Mouse (Mus musculus): ENCODE data around the gene Ap1g2.
A peak's percentile ranks its signal among the peaks of the same experiment; 100 is the strongest.

The Ap1g2 gene

DNA sequence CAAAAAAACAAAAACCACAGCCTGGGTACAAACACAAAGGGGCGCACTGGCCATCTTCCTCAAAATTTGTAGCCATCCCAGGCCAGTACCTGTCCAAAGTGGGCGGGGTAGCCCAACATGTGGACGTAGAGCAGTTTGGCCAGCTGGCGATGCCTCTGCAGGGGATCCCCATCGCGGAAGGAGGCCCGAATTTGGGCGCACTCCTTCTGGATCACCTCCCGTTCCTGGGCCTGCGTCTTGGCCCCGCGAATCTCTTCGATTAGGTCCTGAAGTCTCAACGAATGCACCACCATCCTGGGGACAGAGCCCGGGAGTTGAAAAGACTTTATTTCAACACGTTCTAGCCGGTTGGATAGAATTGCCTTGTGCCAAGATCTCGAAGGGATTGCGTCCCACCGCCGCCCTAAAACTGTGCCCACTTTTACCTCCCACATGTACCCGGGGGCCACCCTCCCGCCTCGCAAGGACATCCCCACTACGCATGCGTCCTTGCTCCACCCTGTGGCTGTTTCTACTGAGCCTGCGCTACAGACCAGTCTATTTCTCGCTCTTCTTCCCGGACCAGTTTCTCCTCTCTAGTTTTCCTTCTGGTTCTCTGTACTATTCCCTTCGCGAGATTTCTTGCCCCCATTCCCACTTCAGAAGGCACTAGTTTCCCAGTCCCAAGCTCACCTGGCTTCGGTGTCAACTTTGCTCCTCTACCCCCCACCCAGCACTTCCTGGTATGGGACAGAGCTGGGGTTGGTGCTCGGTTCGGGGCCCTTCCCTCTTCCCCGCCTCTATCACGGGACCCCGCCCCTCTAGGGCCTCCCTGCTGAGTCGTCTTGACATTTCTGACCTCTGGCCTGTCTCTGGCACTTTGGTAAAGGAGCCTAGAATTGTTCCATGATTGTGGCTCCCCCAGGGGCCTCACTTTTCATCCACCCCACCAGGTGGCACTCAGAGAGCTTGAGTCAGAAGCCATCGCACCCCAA, at the start of gene Ap1g2:
TSS of gene Ap1g2 (minus strand) at position 758 of the 974 bp plus-strand sequence.
- DNase-seq = peak; percentile 86

DNA sequence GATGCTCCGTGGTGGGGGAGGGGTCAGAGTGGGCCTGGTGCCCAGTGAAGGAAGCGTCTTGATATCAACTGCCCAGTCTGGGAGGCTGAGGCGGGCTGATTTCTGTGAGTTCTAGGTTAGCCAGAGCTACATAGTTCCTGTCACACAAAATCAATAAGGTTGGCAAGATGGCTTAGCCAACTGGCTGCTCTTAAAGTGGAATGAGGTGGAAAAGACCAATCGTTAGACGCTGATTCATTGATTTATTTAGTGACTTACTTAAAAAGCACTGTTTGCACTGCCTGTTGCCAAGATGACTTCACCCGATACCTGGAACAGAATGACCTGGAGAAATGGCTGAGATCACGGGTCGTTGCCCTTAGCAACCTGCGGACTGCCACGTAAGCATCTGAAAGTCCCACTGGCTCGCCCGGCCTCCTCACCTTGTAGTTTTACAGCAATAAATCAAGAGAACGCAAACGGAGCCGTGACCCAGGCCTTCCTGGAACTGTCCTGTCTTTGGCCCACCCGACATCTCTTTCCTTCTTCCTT, 46.6 kb upstream of the Ap1g2 start:
- no peak for DNase-seq

DNA sequence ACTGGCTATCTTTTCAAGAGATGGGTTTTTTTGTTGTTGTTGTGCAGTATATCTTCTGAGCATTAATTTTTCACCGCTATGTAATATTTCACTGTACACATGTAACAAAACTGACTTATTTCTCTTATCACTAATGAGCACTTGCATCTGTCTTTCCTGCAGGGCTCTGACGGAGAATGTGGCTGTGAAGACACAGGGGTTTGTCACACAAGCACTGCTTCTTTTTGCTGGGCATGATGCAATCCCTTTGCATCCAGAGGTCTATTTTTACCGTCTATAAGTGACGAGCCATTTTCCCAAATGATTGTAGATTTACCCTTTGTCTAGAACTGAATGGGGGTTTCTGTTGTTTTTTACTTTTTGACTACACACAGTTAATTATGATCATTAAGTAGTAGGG, 45.8 kb upstream of the Ap1g2 start:
- no peak for DNase-seq

DNA sequence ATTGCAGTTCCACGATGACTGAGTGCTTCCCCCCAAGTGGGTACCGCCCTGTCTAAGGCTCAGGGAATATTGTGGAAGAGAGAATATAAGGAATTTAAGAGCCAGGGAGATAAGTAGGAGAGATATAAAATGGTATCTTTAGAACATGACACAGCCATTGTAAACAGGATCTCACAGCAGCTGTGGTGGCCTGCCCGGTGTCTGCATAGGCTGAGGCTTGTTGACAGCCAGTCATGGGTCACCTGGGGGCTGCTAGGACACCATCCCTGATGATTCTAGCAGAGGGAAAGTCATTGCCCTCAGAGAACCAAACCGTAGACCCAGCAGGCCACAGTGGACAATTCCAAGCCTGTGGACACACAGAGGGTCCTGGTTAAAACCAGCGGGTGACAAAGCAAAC, 44.6 kb upstream of the Ap1g2 start:
- DNase-seq = no peak

DNA sequence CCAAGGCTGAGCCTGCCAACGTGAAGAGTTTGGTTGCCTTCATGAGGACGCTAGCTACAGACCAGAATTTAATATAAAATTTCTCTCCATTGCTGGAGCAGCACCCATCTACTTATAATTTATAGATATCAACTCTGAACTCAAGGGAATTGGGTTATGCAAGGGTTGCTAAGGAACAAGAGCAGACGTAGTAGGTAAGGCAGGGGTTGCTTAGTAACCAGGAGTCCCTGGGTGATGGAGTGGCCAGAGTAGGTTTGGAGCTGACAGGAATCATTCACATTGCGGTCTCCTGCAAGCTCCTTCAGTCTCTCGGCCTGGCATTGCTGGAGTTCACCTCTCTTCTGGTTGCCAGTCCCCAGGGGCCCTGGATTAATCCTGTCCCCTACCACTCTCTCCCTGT, 42.6 kb upstream of the Ap1g2 start:
- DNase-seq = no peak

DNA sequence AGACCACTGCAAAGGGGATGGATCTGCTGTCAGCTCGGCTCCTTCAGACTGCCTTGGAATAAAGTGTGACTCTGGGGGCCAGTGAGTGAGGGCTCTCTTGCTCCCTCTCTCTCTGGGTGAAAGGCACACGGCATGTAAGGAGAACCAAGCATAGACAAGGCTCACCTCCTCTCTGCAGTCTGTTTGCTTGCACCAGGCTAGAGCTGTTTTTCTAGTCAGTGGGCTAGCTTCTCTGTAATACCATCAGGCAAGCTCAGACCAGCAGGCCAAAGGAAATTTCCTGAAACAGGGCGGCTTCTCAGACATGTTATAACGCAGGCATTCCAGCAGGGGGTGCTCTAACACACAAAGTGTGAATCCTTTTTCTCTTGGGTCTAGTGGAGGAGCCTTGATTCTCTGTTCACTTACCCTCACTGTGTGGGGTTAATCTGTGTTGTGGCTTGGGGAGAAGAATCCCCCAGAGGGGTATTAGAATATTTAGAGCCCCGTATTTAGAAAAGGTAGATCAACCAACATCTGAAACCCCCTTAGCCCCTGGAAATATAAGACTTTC, 42.0 kb upstream of the Ap1g2 start:
- peak; percentile 70 for DNase-seq

DNA sequence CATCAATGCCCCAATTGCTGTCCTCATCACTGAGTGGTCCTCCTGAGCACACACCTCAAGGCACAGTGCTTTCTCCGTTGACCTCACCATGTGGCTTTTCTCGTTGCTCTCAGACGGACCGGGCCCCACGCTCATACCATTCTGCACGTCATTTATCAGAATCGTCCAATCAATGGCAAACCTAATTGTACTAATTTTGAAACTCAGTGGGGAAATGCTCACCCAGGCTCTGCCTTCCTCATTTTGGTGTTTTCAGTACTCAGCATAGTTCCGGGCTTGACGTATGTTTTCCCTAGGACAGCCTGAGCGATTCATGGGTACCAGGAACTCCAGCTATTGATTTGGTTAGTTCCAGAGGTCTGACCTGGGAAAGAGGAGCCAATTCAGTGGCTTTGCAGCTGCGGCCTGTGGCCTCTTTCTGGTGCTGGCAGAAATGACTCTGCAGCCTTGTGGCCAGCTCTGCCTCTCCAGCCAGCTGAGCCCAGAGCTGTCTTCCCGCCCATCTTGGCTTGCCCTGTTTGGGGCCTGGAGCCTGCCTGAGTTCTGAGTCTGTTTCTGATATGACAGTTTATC, 40.5 kb upstream of the Ap1g2 start:
- peak; percentile 5 for DNase-seq

DNA sequence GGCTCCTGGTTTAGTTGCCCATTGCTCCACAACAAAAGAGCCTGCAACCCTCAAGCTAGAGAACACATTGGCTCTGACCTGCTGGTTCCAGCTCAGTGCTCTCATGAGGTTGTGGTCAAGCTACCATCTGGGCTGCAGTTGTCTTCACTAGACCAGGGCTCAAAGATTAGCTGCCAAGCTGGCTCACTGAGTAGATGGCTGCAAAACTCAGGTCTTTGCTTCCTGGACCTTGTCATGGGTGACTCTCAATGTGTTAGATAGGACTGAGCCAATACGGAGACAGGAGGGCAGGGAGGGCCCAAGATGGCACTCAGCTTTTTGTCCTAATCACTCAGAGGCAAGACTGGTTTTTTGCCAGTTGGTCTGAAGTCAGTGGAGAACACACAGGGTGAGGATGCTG, 39.9 kb upstream of the Ap1g2 start:
- no peak for DNase-seq

DNA sequence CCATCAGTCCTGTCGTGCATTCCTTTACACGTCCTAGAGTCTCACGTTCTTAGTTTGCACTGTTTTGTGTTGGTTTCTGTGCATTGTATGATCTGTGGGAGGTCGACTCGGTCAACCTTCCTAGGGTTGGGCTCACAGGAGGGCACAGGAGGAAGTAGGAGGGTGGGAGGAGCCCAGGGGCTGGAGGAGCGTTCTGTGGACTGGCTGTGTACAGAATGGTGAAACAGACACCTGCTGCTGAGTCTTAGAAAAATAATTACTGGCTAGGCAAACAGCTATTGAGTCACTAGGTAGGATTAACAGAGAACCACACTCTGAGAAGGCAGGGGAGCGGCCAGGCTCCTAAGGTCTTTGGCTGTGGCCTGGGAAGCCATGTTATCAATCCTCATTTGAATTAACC, 32.9 kb upstream of the Ap1g2 start:
- no peak for DNase-seq

DNA sequence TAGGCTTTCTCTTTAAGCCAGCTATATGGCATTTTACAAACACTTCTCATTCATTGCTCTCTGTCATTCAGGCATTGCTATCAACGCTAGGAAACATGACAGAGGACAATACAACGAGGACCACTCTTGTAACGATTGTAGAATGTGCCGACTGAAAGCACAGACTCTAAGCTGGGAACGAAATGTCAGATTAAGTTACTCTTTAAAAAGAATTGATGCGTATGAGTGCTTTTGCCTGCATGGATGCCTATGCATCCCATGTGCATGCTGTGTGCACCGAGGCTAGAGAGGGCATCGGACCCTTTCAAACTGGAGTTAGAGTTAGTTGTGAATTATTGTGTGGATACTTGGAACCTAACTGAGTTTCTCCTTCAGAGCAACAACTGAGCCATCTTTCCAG, 29.3 kb upstream of the Ap1g2 start:
- no peak for DNase-seq

DNA sequence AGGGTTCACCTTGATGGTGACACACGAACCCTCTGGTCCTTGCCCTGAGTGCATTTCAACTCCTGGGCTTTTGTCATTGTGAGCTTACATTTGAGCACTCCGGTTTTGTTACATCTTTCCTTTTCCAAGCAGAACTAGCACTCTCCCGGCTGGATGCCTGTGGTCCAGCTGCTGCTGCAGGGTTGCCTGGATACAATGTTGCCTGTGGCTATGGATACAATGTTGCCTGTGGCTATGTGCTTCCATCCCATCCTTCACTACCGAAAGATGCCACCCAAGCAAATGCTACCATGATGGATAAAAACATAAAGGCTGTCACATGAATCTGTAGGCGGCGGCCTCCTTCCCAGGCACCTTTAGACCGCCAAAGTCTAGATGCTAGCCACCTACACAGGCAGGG, 20.1 kb upstream of the Ap1g2 start:
- DNase-seq = no peak

DNA sequence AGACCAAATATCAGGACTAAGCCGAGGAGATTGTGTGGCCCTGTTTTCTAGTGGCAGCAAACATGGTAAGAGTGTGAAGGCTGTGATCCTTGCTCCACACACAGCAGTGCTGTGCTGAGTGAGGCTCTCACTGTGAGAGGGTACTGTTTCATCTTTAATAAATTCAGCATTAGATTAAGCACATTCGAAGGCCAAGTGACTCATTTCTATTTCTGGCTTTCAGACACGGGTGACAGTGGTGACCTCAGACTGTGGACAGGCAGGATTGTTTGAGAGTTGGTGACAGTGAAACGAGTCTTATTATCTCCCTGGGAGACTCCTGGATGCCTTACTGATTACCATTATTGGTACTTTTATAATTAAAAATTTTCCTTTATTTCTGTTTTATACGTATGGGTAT, 19.3 kb upstream of the Ap1g2 start:
- no peak for DNase-seq

DNA sequence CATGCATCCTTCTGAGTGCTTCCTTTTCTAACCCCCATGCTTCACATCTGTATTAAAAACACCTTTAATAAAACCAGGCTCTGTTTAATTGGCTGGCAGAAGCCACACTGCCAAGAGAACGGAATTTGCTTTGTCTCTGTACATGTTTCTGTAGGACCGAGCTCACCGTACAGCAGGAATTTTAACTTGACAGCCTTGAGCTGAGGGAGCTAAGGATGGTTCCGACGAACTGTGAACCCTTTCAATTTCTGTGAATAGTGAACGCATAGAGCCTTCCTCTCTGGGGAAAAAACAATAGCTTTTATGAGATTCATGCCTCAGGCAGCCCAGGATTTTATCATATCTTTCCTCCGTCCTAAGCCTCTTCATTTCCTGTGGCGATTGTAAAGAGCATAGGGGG, 16.0 kb upstream of the Ap1g2 start:
- DNase-seq = no peak

DNA sequence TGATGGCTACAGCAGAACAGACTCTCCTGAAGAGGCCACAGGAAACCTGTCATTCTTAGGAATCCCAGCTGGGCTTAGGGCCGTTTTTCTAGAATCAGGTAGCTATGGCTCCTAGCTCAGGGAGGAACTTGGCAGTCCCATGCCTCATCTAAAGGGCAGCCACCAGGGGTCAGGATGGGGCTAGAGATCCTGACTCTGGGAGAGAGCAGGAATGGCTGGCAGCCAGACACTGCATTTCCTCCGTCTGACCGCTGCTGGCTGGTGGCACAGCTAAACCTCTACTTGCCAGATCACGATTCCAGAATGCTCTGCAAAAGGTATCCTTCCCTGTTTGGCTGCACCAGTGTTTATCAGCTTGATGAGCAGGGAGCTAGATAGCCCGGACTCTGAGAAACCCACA, 15.6 kb upstream of the Ap1g2 start:
- peak; percentile 85 for DNase-seq

DNA sequence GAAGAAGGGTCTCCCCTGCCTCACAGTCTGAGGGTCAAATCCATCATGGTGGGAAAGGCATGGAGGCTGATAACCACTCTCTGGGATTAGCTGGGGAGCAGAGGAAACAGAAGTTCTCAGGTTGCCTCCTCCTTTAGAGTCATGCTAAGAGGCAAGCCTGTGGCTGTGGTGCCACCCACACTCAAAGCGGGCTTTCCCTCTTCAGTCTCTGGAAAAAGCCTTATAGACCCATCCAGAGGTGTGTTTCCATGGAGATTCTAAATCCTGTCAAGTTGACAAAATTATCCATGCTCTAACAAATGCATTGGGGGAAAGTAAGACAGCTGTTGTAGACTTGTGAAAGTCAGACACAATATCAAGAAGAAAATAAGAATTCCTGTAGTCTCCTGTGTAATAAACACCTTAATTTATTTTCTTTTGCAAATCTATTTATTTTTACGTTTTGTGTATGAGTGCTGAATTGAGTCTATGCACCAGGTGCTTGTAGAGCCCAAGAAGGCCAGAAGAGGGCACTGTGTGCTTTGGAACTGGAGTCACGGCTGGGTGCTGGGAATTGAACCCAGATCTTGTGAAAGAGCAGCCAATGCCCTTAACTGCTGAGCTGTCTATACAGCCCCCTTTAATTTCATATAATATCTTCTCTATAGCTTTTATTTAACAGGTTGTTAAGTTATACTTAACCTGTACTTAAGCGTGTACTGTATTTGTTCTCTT, 13.2 kb upstream of the Ap1g2 start:
- no peak for DNase-seq

DNA sequence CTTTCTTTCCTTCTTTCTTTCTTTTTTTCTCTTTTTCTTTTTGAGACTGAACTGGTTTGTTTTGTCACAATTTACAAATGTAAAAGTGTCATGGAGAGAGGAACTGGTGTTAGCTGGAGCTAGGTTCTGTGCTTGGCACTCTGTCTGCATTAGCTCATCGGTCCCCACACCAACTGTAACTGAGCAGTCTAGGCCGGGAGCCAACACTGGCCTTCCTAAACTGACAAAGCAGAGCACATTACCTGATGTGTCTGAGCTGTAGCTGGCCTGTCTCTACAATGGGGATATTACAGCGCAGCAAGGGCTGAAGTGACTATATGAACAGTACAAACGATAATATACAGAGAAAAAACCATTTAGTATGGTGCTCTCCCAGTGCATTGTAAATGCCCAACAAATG, 12.5 kb upstream of the Ap1g2 start:
- no peak for DNase-seq

DNA sequence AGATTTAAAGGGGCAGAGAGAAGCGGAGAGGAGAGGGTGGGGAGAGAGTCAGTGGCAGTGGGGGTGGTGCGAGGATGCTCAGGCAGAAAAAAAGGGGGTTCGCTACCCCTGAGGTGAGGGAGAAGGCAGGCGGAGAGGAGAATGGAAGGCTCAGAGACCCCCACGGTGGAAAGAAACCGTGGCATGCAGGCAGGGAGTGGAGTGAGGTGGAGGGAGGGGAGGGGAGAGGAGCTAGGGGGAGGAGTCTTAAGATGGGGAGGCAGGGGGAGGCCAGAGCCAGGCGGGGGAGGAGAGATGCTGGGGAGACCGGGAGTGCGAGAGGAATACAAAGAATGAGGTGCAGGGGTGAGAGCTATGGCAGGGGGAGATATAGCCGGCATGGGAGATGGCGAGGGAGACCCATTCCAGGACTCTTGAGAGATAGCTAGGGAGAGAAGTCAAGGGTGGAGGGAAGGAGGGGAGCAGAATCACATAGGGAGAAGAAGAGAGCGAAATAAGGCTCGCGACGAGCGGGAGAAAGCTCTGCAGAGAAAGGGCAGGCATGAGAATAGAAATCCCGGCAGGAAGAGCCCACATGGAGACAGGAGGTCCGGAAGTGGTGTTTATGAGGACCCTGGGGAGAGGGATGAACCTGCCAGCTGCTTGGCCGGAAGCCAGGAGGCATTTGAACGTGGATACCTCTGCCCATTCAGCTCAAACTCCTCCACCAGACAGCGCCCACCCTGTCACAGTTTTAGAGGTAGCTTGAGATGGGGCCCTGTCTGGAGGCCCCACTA, 10.2 kb upstream of the Ap1g2 start, which contains the start of gene Jph4:
TSS of gene Jph4 (minus strand) at position 511 of the 776 bp plus-strand sequence.
- no peak for DNase-seq

DNA sequence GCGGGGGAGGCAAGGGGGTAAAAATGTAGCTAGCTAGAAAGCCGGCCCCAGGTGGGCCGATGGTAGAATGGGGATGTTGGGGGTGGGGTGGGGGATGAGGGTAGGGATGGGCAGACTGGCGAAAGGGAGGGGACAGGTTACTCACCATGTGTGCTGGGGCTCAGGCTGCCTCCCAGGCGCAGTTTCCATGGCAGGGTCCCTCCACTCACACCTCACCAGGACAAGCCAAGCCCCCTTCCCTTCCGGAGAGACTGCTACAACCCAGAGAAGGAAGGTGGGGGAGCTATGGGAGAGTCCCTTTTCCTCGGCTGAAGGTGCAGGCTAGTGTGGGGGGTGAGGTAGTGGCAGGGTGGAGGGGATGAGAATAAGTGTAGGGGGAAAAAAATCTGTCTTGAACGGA, 9.5 kb upstream of the Ap1g2 start:
- DNase-seq = no peak

DNA sequence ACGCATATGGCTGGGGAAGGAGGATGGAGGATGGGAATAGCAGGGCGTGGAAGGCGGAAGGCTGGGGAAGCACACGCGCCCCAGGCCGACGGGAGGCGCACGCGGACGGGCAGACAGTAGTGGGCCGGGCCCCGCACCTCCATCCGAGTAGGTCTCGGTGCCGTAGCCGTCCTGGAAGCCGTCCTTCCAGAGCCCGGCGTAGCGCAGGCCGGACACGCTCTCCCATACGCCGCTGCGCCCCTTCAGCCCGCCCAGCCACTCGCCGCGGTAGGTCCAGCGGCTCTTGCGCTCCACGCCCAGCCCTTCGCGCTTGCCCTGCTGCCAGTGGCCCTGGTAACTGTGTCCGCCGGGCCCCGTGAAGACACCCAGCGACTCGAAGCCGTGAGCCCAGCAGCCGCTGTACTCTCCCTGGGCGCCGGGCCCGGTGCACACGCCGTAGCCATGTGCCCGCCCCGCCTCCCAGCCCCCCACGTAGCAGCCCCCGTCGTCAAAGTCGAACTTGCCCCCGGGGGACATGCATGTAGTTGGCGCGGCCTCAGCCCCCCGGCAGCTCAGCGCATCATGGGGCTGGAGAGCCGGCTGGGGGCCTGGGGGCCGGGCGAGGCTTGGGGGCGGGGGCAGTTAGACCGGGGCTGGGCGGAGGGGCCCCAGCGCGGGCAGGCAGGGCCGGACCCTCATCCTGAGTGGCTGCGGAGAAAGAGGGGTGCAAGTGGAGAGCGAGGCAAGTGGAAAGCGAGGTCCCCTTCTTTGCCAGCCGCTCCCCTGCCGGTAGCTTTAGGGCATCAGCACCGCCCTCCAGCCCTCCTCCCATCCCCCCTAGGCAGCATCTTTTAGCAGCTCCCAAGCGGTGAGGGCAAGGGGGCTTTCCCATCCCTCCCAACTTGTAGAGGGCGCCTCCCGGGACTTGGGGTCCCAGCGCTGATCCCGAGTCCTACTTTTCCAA, 8.6 kb upstream of the Ap1g2 start:
- DNase-seq = peak; percentile 54

DNA sequence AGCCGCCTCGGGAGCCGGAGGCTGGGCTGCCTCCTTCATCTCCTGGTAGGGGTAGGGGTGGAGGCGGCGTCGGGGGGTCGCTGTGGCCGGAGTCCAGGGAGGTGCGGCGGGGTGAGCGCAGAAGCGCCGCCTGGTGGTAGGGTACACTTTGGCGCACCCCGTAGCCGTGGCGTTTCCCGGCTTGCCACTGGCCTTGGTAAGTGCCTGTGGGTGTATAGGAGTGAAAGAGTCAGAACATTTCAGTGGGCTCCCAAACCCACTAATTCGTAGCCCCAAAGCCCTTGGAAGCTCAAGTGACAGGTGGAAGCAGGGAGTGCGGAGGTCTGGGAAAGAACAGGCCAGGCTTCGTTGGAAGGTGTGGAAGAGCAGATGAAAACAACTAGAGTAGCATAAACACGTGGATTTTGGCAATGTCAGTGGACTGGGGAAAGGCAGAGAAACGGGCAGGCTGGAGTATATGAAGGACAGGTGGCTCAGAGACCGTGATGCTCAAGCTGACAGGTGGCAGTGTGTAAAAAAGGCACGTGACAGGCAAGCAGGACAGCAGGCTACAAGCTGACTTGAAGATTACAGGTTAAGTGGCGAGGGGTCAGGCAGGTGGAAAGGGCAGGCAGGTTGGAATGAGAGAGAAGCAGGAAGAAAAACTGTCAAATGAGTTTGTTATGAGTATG, 7.7 kb upstream of the Ap1g2 start:
- peak; percentile 34 for DNase-seq
